In genomic region chr13:3609780-3610117, GRCm38 (mm10) we compare ENCODE assay signal across 8 mouse cellular contexts. TPM values are rescaled to one million over a fixed set of nuclear protein-coding genes. Genes with fewer than 3 reads are reported as not detected.
DNase-seq lines count a peak whose midpoint lies in the region; ATAC-seq and TF ChIP-seq lines count a peak whose summit lies in the region.

No protein-coding gene starts in this region.

- WGBS in hindbrain, embryonic 10.5 days = 29% methylated on average over 8 of the region's 8 CpGs

- H3K4me1 ChIP-seq in G1E (ENCODE audit: insufficient read depth, low read depth, low read length) = peaks cover 6% of the 10 kb centered on the region
- H3K4me1 ChIP-seq in hindbrain, embryonic 10.5 days (replicated peaks) = peaks cover 7% of the 10 kb centered on the region
- peaks cover 10% of the 10 kb centered on the region; the same call in 1 of the 2 replicates for H3K4me1 ChIP-seq in megakaryocyte, embryonic 14.5 days

- peaks cover 3% of the 10 kb centered on the region for H3K9me3 ChIP-seq in G1E (replicated peaks)
- no peaks in the 10 kb centered on the region for H3K9me3 ChIP-seq in hindbrain, embryonic 10.5 days
- peaks cover 8% of the 10 kb centered on the region for H3K9me3 ChIP-seq in megakaryocyte, embryonic 14.5 days

- H3K36me3 ChIP-seq in G1E (replicated peaks) = peaks cover 9% of the 10 kb centered on the region
- H3K36me3 ChIP-seq in hindbrain, embryonic 10.5 days = no peaks in the 10 kb centered on the region
- no peaks in the 10 kb centered on the region for H3K36me3 ChIP-seq in megakaryocyte, embryonic 14.5 days (replicated peaks; ENCODE audit: low read length)

- ATAC-seq in G1E (ENCODE audit: extremely low read depth, insufficient number of reproducible peaks, low FRiP score, poor library complexity, severe bottlenecking) = no peak; the same call in 1 of the 2 replicates

- DNase-seq in heart, adult 8-10 months (ENCODE audit: low spot score) = peak; percentile 13
- DNase-seq in heart, adult 18-20 months = no peak
- no peak for DNase-seq in G1E (ENCODE audit: low spot score)
- DNase-seq in hindbrain, embryonic 10.5 days (ENCODE audit: low spot score) = no peak
- no peak for DNase-seq in embryo, embryonic 10.5 days (ENCODE audit: low spot score)
- no peak for DNase-seq in layer of hippocampus, adult 9-11 months
- no peak for DNase-seq in kidney, adult 8-10 months

- peak overlapping the region; percentile 94 for H3K27ac ChIP-seq in hindbrain, embryonic 10.5 days

- no peak for TF ChIP-seq CTCF in G1E (IDR thresholded peaks at IDR 0.05; ENCODE audit: low read depth, low read length)

- no peaks in the 10 kb centered on the region for H3K27me3 ChIP-seq in G1E (ENCODE audit: insufficient read depth, low read length)
- H3K27me3 ChIP-seq in hindbrain, embryonic 10.5 days (ENCODE audit: insufficient read depth, poor library complexity, severe bottlenecking) = no peaks in the 10 kb centered on the region
- no peaks in the 10 kb centered on the region for H3K27me3 ChIP-seq in megakaryocyte, embryonic 14.5 days (replicated peaks)

- H3K4me3 ChIP-seq in G1E (ENCODE audit: low read depth, low read length) = peak overlapping the region; percentile 100
- peak overlapping the region; percentile 98 for H3K4me3 ChIP-seq in hindbrain, embryonic 10.5 days
- H3K4me3 ChIP-seq in megakaryocyte, embryonic 14.5 days (replicated peaks) = peak overlapping the region; percentile 100

RNA-seq across cellular contexts. Expression of gene Fam208b, which starts 1.2 kb away (rescaled TPM):
- 10 to 100 TPM; 10.5 to 14.1 (median 12.5) TPM for total RNA-seq in heart, adult 8-10 months (2022)
- 10 to 100 TPM; 10.7 to 11.6 TPM for total RNA-seq in heart, adult 18-20 months (2021)
- total RNA-seq in G1E (2014; fragmentation: Nextera tagmentation) (126 and 150 TPM in 2 replicates), G1E (2017) (57.0 and 58.2 TPM in 2 replicates)
- 7.3 and 7.6 TPM in 2 replicates for polyA plus RNA-seq in G1E (2012)
- polyA plus RNA-seq in hindbrain, embryonic 10.5 days (2016; fragmentation: Nextera tagmentation; extraction: Ambion mirVana) = 14.2 and 17.7 TPM in 2 replicates
- 0.85 TPM in 1 of 2 replicates, not detected in the other for polyA plus RNA-seq in megakaryocyte, embryonic 14.5 days (2012; ENCODE audit: insufficient read depth, low replicate concordance)

RNA-seq across cellular contexts. Expression of gene Asb13, which starts 24.1 kb away (rescaled TPM):
- total RNA-seq in heart, adult 8-10 months (2022) = 10 to 100 TPM in 1 of 4 experiments, 1 to 10 TPM in 3; 8.6 to 11.2 (median 8.8) TPM
- 1 to 10 TPM; 7.0 to 9.7 TPM for total RNA-seq in heart, adult 18-20 months (2021)
- total RNA-seq in G1E (2014; fragmentation: Nextera tagmentation) (not detected in 2 replicates), G1E (2017) (0.06 and 0.11 TPM in 2 replicates)
- polyA plus RNA-seq in G1E (2012) = not detected in 2 replicates
- polyA plus RNA-seq in hindbrain, embryonic 10.5 days (2016; fragmentation: Nextera tagmentation; extraction: Ambion mirVana) = 14.3 and 16.2 TPM in 2 replicates
- polyA plus RNA-seq in megakaryocyte, embryonic 14.5 days (2012; ENCODE audit: insufficient read depth, low replicate concordance) = 1.1 TPM in 1 of 2 replicates, not detected in the other

Comparison
In these comparisons a context has a peak if more than half of its experiments do, and no peak if none do; other contexts are left out.
1. RNA of gene Asb13, which starts 24.1 kb away (total RNA-seq): 7.0 to 9.7 TPM in heart, adult 18-20 months and 8.6 to 11.2 TPM in heart, adult 8-10 months; 0.06 to 0.11 TPM in G1E; every median in the first group is over 4 times any median in the second.
2. Peak in every context shown above with its lines, with median percentiles within 50 percentile points of each other: H3K4me3 ChIP-seq.